Mouse (Mus musculus) kidney, embryonic 16.5 days (tissue): Measurements from ENCODE around the gene Elob. TPM values are rescaled to one million over a fixed set of nuclear protein-coding genes. Genes with fewer than 3 reads are reported as not detected.

Experiments used
- ATAC-seq: fragments of 200-750 bp; cut with Nextera tagmentation; 2 replicates; pipeline ENCODE4 v1.8.0; 2017; ENCODE audit warnings: moderate TSS enrichment; ENCODE audit not compliant: low FRiP score, low TSS enrichment
- H3K27ac ChIP-seq: fragments of 300-500 bp; sonication (generic); 2 replicates; pipeline ENCODE4 v1.5.1; 2014; ENCODE audit warnings: low read length
- H3K27me3 ChIP-seq: fragments of 300-500 bp; sonication (generic); 2 replicates; pipeline ENCODE4 v1.6.1; 2014; ENCODE audit warnings: low read length, control low read depth, mixed read lengths; ENCODE audit not compliant: insufficient read depth
- H3K36me3 ChIP-seq: fragments of 300-500 bp; sonication (generic); 2 replicates; pipeline ENCODE4 v1.6.1; 2014; ENCODE audit warnings: low read length, control low read depth, mixed read lengths; ENCODE audit not compliant: insufficient read depth
- H3K4me1 ChIP-seq: fragments of 300-500 bp; sonication (generic); 2 replicates; pipeline ENCODE4 v1.6.1; 2014; ENCODE audit warnings: low read length, control low read depth, mixed read lengths; ENCODE audit not compliant: insufficient read depth
- H3K4me2 ChIP-seq: fragments of 300-500 bp; sonication (generic); replicated peaks from 2 replicates; pipeline ENCODE4 v1.6.1; 2014; ENCODE audit warnings: low read depth, low read length
- H3K4me3 ChIP-seq: fragments of 300-500 bp; sonication (generic); 2 replicates; pipeline ENCODE4 v1.5.1; 2014; ENCODE audit warnings: mild to moderate bottlenecking, low read length
- H3K9ac ChIP-seq: fragments of 300-500 bp; sonication (generic); replicated peaks from 2 replicates; pipeline ENCODE4 v1.6.1; 2014; ENCODE audit warnings: low read length
- H3K9me3 ChIP-seq: fragments of 300-500 bp; sonication (generic); 2 replicates; pipeline ENCODE4 v1.6.1; 2016; ENCODE audit warnings: low read length, control low read depth
- WGBS: fragments of 180-500 bp; shearing (Covaris S2); extraction: QIAGEN DNeasy Blood & Tissue Kit; methylation state at CpG from one replicate; pipeline ENCODE4 v1.1.7; 2014; 5-methylcytosine and 5-hydroxymethylcytosine counted together
- polyA plus RNA-seq: library from polyadenylated mRNA; unstranded; fragments of >200 nt; fragmentation: Nextera tagmentation; extraction: Ambion mirVana; gene quantifications from 2 replicates; pipeline ENCODE4 v1.2.1, GENCODE M21; 2015

Gene Elob
- polyA plus RNA-seq, 1 experiment from 2014 or later: 954 TPM

- peak overlapping the region; percentile 52; the same call in 1 of the 2 replicates for H3K9ac ChIP-seq
- H3K4me1 ChIP-seq: peaks cover 31% of the 10 kb centered on the region
- H3K4me2 ChIP-seq: peak overlapping the region; percentile 92
- no peak for ATAC-seq
- 41% methylated on average over 25 of the region's 25 CpGs for WGBS
- H3K9me3 ChIP-seq: no peaks in the 10 kb centered on the region
- H3K27ac ChIP-seq: peak overlapping the region; percentile 50; the same call in 1 of the 2 replicates
- H3K36me3 ChIP-seq: peaks cover 38% of the 10 kb centered on the region
- peak overlapping the region; percentile 36 for H3K4me3 ChIP-seq
- H3K27me3 ChIP-seq: no peaks in the 10 kb centered on the region
These were observed 22.1 kb downstream of the Elob start for GRCm38 (mm10) chr17:23806867-23807266.

DNA sequence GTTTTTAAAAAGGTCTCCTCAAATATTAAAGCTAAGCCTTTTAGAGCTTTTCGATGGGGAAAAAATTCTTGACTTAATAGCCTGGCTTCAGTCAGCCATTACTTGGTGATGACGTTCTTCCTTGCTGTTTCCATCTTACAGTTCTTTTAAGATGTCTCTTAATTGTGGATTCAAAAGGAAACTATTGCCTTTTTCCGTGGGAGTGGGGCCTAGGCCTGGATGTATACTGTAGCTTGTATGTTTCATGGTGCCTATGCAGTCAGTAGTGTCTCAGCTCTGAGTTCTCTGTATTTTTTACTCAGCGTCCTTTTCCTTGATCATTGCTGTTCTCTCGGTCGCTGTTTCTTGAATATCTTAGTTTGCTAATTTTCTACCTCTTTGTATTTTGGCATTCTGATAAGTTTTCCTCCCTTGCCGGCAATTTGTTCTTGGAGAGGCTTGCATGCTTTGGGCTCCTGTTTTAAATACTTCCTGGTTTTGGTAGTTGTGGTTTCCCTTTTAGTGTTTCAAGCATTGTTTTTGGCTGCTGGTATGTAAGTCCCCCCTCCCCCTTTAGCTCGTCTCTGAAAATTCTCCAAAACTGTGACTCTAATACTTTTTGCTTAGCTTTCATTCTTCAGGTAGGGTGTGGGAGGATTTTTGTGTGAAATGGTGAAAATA is 24.4 kb downstream of the Elob start:
- WGBS: 1% methylated on average over 8 of the region's 8 CpGs
- Histone ChIP-seq H3K9me3 (0 out of 2 replicates have a peak, but pooled peaks cover 2% of the 10 kb centered on the region), H3K27me3 (no peaks in the 10 kb centered on the region; the same call in 1 of the 2 replicates), H3K27ac (peak overlapping the region; percentile 93), H3K4me2 (peak overlapping the region; percentile 92), H3K36me3 (peaks cover 24% of the 10 kb centered on the region), H3K4me1 (peaks cover 31% of the 10 kb centered on the region), H3K4me3 (peak overlapping the region; percentile 79), H3K9ac (peak overlapping the region; percentile 90)
- ATAC-seq: no peak

- peaks cover 31% of the 10 kb centered on the region for H3K4me1 ChIP-seq
- peak overlapping the region; percentile 79 for H3K4me3 ChIP-seq
- peaks cover 14% of the 10 kb centered on the region for H3K36me3 ChIP-seq
- peak; percentile 60 for ATAC-seq
- 0 out of 2 replicates have a peak, but pooled peaks cover 2% of the 10 kb centered on the region for H3K9me3 ChIP-seq
- peak overlapping the region; percentile 90 for H3K9ac ChIP-seq
- H3K4me2 ChIP-seq: peak overlapping the region; percentile 92
- no peaks in the 10 kb centered on the region; the same call in 1 of the 2 replicates for H3K27me3 ChIP-seq
- peak overlapping the region; percentile 93 for H3K27ac ChIP-seq
- under 1% methylated on average over 65 of the region's 83 CpGs for WGBS
These were observed 25.4 kb downstream of the Elob start for GRCm38 (mm10) chr17:23803366-23804041.

- H3K27me3 ChIP-seq: no peaks in the 10 kb centered on the region; the same call in 1 of the 2 replicates
- H3K4me3 ChIP-seq: peak overlapping the region; percentile 79
- 0 out of 2 replicates have a peak, but pooled peaks cover 2% of the 10 kb centered on the region for H3K9me3 ChIP-seq
- peak; percentile 99 for ATAC-seq
- peak overlapping the region; percentile 93 for H3K27ac ChIP-seq
- H3K36me3 ChIP-seq: peaks cover 8% of the 10 kb centered on the region
- H3K9ac ChIP-seq: peak overlapping the region; percentile 90
- peaks cover 31% of the 10 kb centered on the region for H3K4me1 ChIP-seq
- under 1% methylated on average over 58 of the region's 60 CpGs for WGBS
- peak overlapping the region; percentile 92 for H3K4me2 ChIP-seq
These were observed 26.1 kb downstream of the Elob start for GRCm38 (mm10) chr17:23802746-23803365.

DNA sequence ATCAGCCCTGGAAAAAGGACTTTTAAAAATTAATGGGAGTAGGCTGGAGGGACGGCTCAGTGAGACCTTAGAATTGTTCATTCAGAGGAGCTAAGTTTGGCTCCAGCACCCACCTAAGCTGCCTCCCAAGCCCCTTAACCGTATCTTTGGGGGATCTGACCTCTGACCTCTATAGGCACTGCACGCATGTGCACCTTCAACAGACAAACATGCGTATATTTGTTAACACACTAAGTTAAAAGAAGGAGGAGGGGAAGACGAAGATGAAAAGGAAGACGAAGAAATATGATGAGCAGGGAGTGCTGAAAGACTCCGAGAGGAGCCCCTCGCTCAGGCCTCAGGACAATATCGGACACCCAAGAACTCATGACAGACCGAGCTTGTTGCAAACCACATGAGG is 27.3 kb downstream of the Elob start:
- Histone ChIP-seq H3K9ac (no peak overlapping the region), H3K9me3 (0 out of 2 replicates have a peak, but pooled peaks cover 2% of the 10 kb centered on the region), H3K4me2 (no peak overlapping the region), H3K27ac (no peak overlapping the region), H3K27me3 (no peaks in the 10 kb centered on the region; the same call in 1 of the 2 replicates), H3K4me1 (peaks cover 23% of the 10 kb centered on the region), H3K4me3 (no peak overlapping the region), H3K36me3 (0 out of 2 replicates have a peak, but pooled peaks cover 4% of the 10 kb centered on the region)
- 94% methylated on average over 10 of the region's 10 CpGs for WGBS
- ATAC-seq: no peak

- Histone ChIP-seq H3K9ac (no peak overlapping the region; the same call in 1 of the 2 replicates), H3K4me3 (no peak overlapping the region), H3K27ac (no peak overlapping the region), H3K4me1 (no peaks in the 10 kb centered on the region), H3K4me2 (no peak overlapping the region), H3K36me3 (0 out of 2 replicates have a peak, but pooled peaks cover 6% of the 10 kb centered on the region), H3K27me3 (no peaks in the 10 kb centered on the region; the same call in 1 of the 2 replicates), H3K9me3 (0 out of 2 replicates have a peak, but pooled peaks cover 2% of the 10 kb centered on the region)
- WGBS: 71% methylated on average over 7 of the region's 7 CpGs
- ATAC-seq: no peak
These were observed 31.6 kb downstream of the Elob start for GRCm38 (mm10) chr17:23797316-23797715.

- ATAC-seq: no peak
- H3K27me3 ChIP-seq: no peaks in the 10 kb centered on the region; the same call in 1 of the 2 replicates
- WGBS: 92% methylated on average over 8 of the region's 8 CpGs
- no peak overlapping the region for H3K4me3 ChIP-seq
- H3K27ac ChIP-seq: no peak overlapping the region
- H3K9me3 ChIP-seq: no peaks in the 10 kb centered on the region
- no peak overlapping the region for H3K4me2 ChIP-seq
- no peak overlapping the region for H3K9ac ChIP-seq
- 0 out of 2 replicates have a peak, but pooled peaks cover 6% of the 10 kb centered on the region for H3K36me3 ChIP-seq
- peaks cover 7% of the 10 kb centered on the region; the same call in 1 of the 2 replicates for H3K4me1 ChIP-seq
These were observed 33.6 kb downstream of the Elob start for GRCm38 (mm10) chr17:23795323-23795722.

GRCm38 (mm10) chr17:23791079-23791357 is 37.9 kb downstream of the Elob start:
- peak overlapping the region; percentile 77 for H3K4me2 ChIP-seq
- H3K27me3 ChIP-seq: no peaks in the 10 kb centered on the region
- 0 out of 2 replicates have a peak, but pooled peaks cover 2% of the 10 kb centered on the region for H3K36me3 ChIP-seq
- H3K4me3 ChIP-seq: peak overlapping the region; percentile 58
- H3K9me3 ChIP-seq: no peaks in the 10 kb centered on the region
- WGBS: 56% methylated on average over 2 of the region's 2 CpGs
- no peak for ATAC-seq
- H3K9ac ChIP-seq: peak overlapping the region; percentile 91
- peaks cover 21% of the 10 kb centered on the region for H3K4me1 ChIP-seq
- peak overlapping the region; percentile 87 for H3K27ac ChIP-seq

- H3K4me1 ChIP-seq: peaks cover 21% of the 10 kb centered on the region
- WGBS: 2% methylated on average over 29 of the region's 29 CpGs
- H3K36me3 ChIP-seq: 0 out of 2 replicates have a peak, but pooled peaks cover 2% of the 10 kb centered on the region
- H3K27ac ChIP-seq: peak within 1 kb of the TSS; percentile 87
- H3K9me3 ChIP-seq: no peaks in the 10 kb centered on the region
- H3K27me3 ChIP-seq: no peaks in the 10 kb centered on the region
- H3K4me2 ChIP-seq: peak within 1 kb of the TSS; percentile 77
- ATAC-seq: peak; percentile 64
- peak within 1 kb of the TSS; percentile 91 for H3K9ac ChIP-seq
- H3K4me3 ChIP-seq: peak within 1 kb of the TSS; percentile 58
These were observed 38.5 kb downstream of the Elob start, which contains the start of gene Srrm2 for GRCm38 (mm10) chr17:23790269-23791078. Gene Srrm2 (plus strand): TSS chr17:23790532.
